Mouse (Mus musculus) cortical plate, adult 2 months (tissue): ENCODE measurements around the gene Slc22a18.

Experiments used
- CTCF ChIP-seq: fragments of 200-500 bp; IDR thresholded peaks from 2 replicates; pipeline ENCODE4 v1.5.1; 2011; ENCODE audit warnings: mild to moderate bottlenecking, control low read depth, low read length; ENCODE audit not compliant: insufficient read depth; ENCODE audit errors: extremely low read depth
- POLR2A ChIP-seq: fragments of 200-500 bp; IDR thresholded peaks from 2 replicates; pipeline ENCODE4 v1.6.1; 2011; ENCODE audit warnings: mild to moderate bottlenecking, low read length, control low read depth; ENCODE audit not compliant: insufficient read depth; ENCODE audit errors: extremely low read depth

DNA sequence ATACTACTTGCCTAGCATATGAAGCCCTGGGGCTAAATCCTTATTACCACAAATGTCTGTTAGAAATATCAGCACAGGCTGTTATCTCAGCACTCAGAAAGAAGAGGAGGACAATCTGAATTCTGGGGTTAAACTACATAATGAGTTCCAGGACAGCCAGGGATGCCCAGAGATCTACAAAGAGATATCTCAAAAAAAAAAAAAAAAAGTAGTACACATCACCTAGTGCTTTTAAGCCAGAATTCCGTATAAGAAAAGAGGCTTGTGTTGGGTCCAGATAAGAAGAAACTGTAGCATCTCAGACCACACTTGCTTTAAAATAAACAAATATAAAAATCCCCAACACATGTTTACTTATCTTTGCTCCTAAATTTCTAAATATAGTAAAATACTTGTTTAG, 65.1 kb downstream of the Slc22a18 start:
- TF ChIP-seq CTCF (no peak), POLR2A (no peak)
